Mouse (Mus musculus): ENCODE measurements around the gene Ankrd63.
"Not testable (repeated sequence)": the region's sequence is repeated elsewhere in the genome, so short reads cannot be mapped to it uniquely, and the experiment has no call there.

Gene Ankrd63

GRCm38 (mm10) chr2:118659493-118659892 lies 44.3 kb downstream of the Ankrd63 start:
- no peak for DNase-seq

DNA sequence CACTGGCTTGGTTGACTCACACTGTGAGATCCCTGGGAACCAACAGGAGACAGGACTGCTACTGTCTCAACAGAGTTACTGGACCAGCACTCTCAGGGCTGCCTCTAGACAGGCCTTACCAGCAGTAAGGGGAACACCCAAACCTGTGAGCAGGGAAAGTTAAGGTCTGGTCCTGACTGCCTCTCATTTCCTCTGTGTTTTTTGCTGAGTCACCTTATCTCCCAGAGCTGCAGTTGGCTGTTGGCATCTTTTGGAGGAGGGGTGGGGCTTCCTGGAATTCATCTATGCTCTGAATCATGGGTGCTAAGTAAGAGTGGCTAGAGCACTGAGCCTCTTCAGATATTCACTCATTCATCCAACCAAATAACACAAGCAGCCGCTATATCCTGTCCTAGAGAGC lies 44.7 kb downstream of the Ankrd63 start:
- DNase-seq, result peak in 1 of 2 experiments; percentile 50

DNA sequence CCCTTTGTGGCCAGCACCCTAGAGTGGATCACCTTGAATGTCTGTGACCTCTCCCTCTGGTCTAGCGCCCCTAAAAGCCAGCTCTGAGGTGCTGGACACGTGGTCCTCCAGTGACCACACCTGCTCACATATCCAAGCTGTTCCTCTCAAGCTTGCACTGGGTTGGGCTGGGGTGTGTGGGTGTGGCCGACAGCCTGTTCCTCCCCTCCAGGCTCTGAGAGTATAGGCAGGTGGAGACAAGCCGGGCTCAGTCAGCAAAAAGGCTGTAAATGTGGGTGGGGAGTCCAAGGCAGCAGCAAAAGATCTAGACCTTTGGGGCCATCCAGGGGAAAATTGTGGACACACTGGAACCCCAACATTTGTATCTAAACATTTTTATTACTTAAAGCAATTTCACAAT lies 45.3 kb downstream of the Ankrd63 start:
- DNase-seq, result no peak

DNA sequence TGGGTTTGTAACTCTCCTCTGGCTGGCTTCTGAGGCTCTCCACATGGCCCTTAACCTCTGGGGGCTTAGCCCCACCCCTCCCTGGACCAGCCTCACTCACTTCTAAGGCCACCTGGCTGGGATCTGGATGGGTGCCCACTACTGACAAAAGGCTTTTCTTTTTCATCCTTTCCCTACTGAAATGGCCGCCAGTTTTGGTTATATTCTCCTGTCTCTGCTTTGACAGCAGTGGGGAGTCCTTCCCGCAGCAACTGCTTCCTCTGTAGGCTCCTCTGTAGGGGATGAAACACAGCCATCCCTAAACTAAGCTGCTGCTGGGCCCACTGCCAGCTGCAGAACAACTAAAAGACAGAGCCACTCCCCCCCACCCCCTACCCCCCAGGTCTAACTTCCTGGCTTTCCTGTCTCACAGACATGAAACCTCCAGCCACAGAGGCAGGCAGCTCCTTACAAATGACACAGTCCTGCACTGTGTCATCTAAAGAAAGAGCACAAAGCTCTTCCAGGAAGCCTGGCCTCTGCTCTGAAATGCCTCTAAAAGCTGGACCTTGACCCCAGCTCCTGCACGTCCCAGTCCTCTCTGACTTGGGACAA lies 47.0 kb downstream of the Ankrd63 start:
- peak in 1 of 2 experiments; percentile 40 for DNase-seq

DNA sequence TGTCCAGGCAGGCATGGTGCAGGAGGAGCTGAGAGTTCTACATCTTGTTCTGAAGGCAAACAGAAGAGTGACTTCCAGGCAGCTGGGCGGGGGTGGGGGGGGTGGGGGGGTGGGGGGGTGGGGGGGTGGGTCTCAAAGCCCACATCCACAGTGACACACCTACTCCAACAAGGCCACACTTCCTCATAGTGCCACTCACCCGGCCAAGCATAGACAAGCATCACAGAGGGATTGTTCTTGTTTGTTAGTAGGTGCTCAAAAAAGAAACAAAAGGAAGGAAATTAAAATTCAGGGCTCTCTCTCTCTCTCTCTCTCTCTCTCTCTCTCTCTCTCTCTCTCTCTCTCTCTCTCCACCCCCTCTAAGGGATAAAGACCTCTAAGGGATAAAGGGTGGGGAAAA lies 53.1 kb downstream of the Ankrd63 start:
- DNase-seq, result not testable (repeated sequence)
